Mouse (Mus musculus): ENCODE results near the gene Elf5. TPM values are rescaled to one million over a fixed set of nuclear protein-coding genes. Genes with fewer than 3 reads are reported as not detected.

Gene Elf5
- polyA plus RNA-seq, 1 experiment from 2014 or later: not detected

GRCm38 (mm10) chr2:103480871-103481270, 69.4 kb downstream of the Elf5 start:
- no peak overlapping the region for H3K27ac ChIP-seq (replicated peaks)
- WGBS: 93% methylated on average over 4 of the region's 4 CpGs
- H3K4me1 ChIP-seq (replicated peaks): peaks cover 23% of the 10 kb centered on the region
- H3K9me3 ChIP-seq: no peaks in the 10 kb centered on the region
- no peaks in the 10 kb centered on the region for H3K27me3 ChIP-seq
- H3K36me3 ChIP-seq: peaks cover under 1% of the 10 kb centered on the region
- H3K9ac ChIP-seq: no peak overlapping the region
- H3K4me2 ChIP-seq: no peak overlapping the region
- ATAC-seq (ENCODE audit: low FRiP score, low read depth): no peak
- no peak overlapping the region for H3K4me3 ChIP-seq

- Histone ChIP-seq H3K36me3 (no peaks in the 10 kb centered on the region), H3K27me3 (no peaks in the 10 kb centered on the region), H3K4me3 (no peak overlapping the region), H3K4me2 (no peak overlapping the region), H3K4me1 (replicated peaks) (peaks cover 23% of the 10 kb centered on the region), H3K9ac (no peak overlapping the region), H3K27ac (replicated peaks) (no peak overlapping the region), H3K9me3 (no peaks in the 10 kb centered on the region)
- ATAC-seq (ENCODE audit: low FRiP score, low read depth): no peak
- 89% methylated on average over 11 of the region's 11 CpGs for WGBS
Observed at GRCm38 (mm10) chr2:103481314-103482231, 70.1 kb downstream of the Elf5 start.

- Histone ChIP-seq H3K27ac (replicated peaks) (no peak overlapping the region), H3K9me3 (no peaks in the 10 kb centered on the region), H3K36me3 (no peaks in the 10 kb centered on the region), H3K4me1 (replicated peaks) (peaks cover 23% of the 10 kb centered on the region), H3K27me3 (no peaks in the 10 kb centered on the region), H3K4me3 (peak overlapping the region; percentile 82), H3K9ac (peak overlapping the region; percentile 92; the same call in 1 of the 2 replicates), H3K4me2 (peak overlapping the region; percentile 77)
- WGBS: 84% methylated on average over 7 of the region's 7 CpGs
- ATAC-seq (ENCODE audit: low FRiP score, low read depth): no peak
Observed at GRCm38 (mm10) chr2:103483289-103483985, 71.9 kb downstream of the Elf5 start.

- H3K9ac ChIP-seq: peak overlapping the region; percentile 92
- H3K27ac ChIP-seq (replicated peaks): peak overlapping the region; percentile 96
- H3K4me1 ChIP-seq (replicated peaks): peaks cover 23% of the 10 kb centered on the region
- no peaks in the 10 kb centered on the region for H3K27me3 ChIP-seq
- H3K4me2 ChIP-seq: peak overlapping the region; percentile 77
- H3K36me3 ChIP-seq: no peaks in the 10 kb centered on the region
- peak overlapping the region; percentile 82 for H3K4me3 ChIP-seq
- no peaks in the 10 kb centered on the region for H3K9me3 ChIP-seq
- 36% methylated on average over 5 of the region's 5 CpGs for WGBS
- no peak for ATAC-seq (ENCODE audit: low FRiP score, low read depth)
Observed at GRCm38 (mm10) chr2:103483986-103484520, 72.6 kb downstream of the Elf5 start.

- Histone ChIP-seq H3K27ac (replicated peaks) (peak within 1 kb of the TSS; percentile 96), H3K9ac (peak within 1 kb of the TSS; percentile 92), H3K9me3 (no peaks in the 10 kb centered on the region), H3K36me3 (no peaks in the 10 kb centered on the region), H3K4me1 (replicated peaks) (peaks cover 23% of the 10 kb centered on the region), H3K27me3 (no peaks in the 10 kb centered on the region), H3K4me3 (peak within 1 kb of the TSS; percentile 82), H3K4me2 (peak within 1 kb of the TSS; percentile 77)
- 0% methylated on average over 41 of the region's 41 CpGs for WGBS
- peak; percentile 99 for ATAC-seq (ENCODE audit: low FRiP score, low read depth)
Observed at GRCm38 (mm10) chr2:103484617-103485401, 73.3 kb downstream of the Elf5 start, which contains the start of gene Cat. TSS of gene Cat (minus strand) at chr2:103485160.

- no peak overlapping the region for H3K4me3 ChIP-seq
Observed at GRCm38 (mm10) chr2:103492526-103492925, 81.0 kb downstream of the Elf5 start.

GRCm38 (mm10) chr2:103493827-103494226, 82.3 kb downstream of the Elf5 start:
- Histone ChIP-seq H3K36me3 (no peaks in the 10 kb centered on the region), H3K9me3 (no peaks in the 10 kb centered on the region), H3K27me3 (no peaks in the 10 kb centered on the region), H3K9ac (no peak overlapping the region), H3K4me2 (no peak overlapping the region), H3K4me1 (replicated peaks) (no peaks in the 10 kb centered on the region), H3K4me3 (no peak overlapping the region), H3K27ac (replicated peaks) (no peak overlapping the region)
- no peak for ATAC-seq (ENCODE audit: low FRiP score, low read depth)
- 77% methylated on average over 4 of the region's 4 CpGs for WGBS

More at GRCm38 (mm10) chr2:103492526-103492925, 81.0 kb downstream of the Elf5 start:
- Histone ChIP-seq H3K27ac (replicated peaks) (no peak overlapping the region), H3K9ac (no peak overlapping the region), H3K4me1 (replicated peaks) (no peaks in the 10 kb centered on the region), H3K4me2 (no peak overlapping the region), H3K36me3 (no peaks in the 10 kb centered on the region), H3K9me3 (no peaks in the 10 kb centered on the region), H3K27me3 (no peaks in the 10 kb centered on the region)
- ATAC-seq (ENCODE audit: low FRiP score, low read depth): no peak
- WGBS: 90% methylated on average over 4 of the region's 4 CpGs

- no peaks in the 10 kb centered on the region for H3K9me3 ChIP-seq
- H3K27ac ChIP-seq (replicated peaks): no peak overlapping the region
- no peaks in the 10 kb centered on the region for H3K36me3 ChIP-seq
- no peaks in the 10 kb centered on the region for H3K4me1 ChIP-seq (replicated peaks)
- no peak for ATAC-seq (ENCODE audit: low FRiP score, low read depth)
- WGBS: 92% methylated on average over 6 of the region's 6 CpGs
- no peaks in the 10 kb centered on the region for H3K27me3 ChIP-seq
- no peak overlapping the region for H3K9ac ChIP-seq
- no peak overlapping the region for H3K4me3 ChIP-seq
- H3K4me2 ChIP-seq: no peak overlapping the region
Observed at GRCm38 (mm10) chr2:103495633-103496418, 84.3 kb downstream of the Elf5 start.

Other genes with a start within 250 kb of the Elf5 start
- gene Ehf, start 108.4 kb upstream of the Elf5 start, polyA plus RNA-seq (2015; fragmentation: Nextera tagmentation; extraction: Ambion mirVana): 0.10 and 0.29 TPM in 2 replicates
- gene Cat, start 73.5 kb downstream of the Elf5 start, polyA plus RNA-seq (2015; fragmentation: Nextera tagmentation; extraction: Ambion mirVana): 83.5 and 96.8 TPM in 2 replicates
- gene Abtb2, start 154.6 kb downstream of the Elf5 start, polyA plus RNA-seq (2015; fragmentation: Nextera tagmentation; extraction: Ambion mirVana): 12.5 and 13.2 TPM in 2 replicates